Mouse (Mus musculus) megakaryocyte, adult 5-6 weeks (primary cell): ENCODE data around the gene Gm47959. TPM values are rescaled to one million over a fixed set of nuclear protein-coding genes. Genes with fewer than 3 reads are reported as not detected.

Experiments
- ATAC-seq: 2 replicates; pipeline ENCODE4 v1.8.0; 2016; ENCODE audit warnings: mild to moderate bottlenecking, inconsistent platforms; ENCODE audit not compliant: poor library complexity, severe bottlenecking
- total RNA-seq, 2 experiments: library from RNA; stranded (forward) in 1 of 2; stranded (reverse) in 1 of 2; fragments of 153-499, 151-499 nt in 1 of 2; fragments of 221-1000, 200-1000 nt in 1 of 2; gene quantifications; 2 replicates each; pipeline versions ENCODE4 v1.2.3 to v1.2.4; 2015 to 2017

Gm47959 gene
- total RNA-seq, 2 experiments from 2014 or later: not detected

DNA sequence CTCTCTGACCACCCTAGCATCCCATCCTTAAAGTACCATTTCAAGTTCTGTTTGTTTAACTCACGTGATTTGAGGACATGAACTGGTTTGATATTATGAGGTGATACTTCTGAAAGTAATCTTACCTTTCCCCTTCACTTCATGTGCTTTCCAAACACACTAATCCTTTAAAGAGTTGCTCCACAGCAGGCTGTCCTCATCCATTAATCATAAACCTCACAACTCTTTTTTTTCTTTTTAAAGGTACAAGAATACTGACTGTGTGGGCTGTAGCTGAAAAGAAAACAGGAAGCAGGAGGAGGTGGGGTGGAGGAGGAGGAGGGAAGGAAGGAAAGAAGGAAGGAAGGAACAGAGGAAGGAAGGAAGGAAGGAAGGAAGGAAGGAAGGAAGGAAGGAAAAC is 31.6 kb downstream of the Gm47959 start:
- no peak for ATAC-seq

DNA sequence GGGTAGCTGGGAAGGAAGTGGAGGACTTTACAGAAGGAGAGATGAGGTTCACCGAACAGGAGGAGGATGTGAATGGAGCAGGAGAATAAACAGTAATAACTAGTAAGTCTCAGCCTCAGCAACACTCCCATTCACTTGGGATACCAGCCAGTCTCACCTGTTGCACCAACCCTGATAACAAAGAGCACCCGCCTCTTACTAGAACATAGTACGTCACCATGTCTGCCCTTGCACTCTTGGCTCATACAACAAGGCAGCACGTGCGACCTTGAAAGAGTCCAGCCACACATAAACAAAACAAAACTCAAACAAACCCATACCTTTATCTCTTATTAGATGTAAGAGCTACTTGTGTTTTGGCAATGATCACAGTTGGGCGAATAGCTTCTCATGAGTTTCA is 32.2 kb downstream of the Gm47959 start:
- ATAC-seq: no peak

DNA sequence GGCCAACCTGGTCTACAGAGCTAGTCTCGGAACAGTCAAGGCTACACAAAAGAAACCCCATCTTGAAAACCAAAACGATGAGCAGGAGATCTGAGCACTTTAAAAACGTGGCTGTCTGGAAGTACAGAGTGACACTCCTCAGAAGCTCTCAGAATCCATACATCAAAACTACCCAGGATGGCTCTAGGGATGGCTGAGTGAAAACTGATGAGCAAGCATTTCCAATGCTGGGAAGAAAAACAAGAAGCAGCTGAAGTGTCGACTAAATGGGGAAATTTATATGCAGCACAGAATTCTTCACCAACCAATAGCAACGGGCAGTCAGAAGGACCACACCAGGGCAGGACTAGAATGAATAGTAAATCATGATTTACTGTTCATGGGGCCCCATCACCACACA is 34.2 kb downstream of the Gm47959 start:
- no peak for ATAC-seq

DNA sequence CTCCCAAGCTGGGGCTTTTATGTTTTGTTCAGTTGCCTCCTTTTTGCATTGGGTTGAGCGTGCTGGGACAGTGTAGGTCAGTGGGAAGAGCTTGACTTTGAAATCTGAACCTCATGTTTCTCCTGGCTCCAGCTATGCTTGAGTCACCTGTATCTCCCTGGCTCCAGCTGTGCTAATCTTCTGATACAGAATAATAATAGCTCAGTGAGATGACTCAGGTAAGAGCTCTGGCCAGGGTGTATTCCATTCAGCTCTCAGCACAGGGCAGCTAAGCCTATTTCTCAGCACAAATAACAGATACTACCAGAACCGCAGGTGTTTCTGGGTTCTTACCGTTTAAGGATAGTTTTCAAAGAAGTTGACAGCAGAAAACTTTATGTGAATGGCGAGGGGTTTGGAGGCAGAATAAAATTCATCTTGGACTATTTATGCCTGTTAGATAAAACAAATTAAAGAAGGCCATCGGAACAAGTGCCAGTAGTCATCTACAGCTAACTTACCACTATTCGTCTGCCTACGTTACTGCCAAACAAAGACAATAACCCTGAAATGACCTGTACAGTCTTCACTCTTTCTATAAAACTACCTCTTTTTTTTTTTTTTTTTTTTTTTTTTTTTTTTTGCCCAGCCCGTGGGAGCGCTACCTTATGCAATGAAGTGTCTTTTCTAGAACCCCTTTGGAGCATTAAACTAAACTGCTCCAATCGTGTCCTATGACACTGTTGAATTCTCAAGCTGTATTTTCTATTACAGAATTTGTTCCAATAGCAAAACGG is 36.7 kb downstream of the Gm47959 start:
- ATAC-seq: no peak

DNA sequence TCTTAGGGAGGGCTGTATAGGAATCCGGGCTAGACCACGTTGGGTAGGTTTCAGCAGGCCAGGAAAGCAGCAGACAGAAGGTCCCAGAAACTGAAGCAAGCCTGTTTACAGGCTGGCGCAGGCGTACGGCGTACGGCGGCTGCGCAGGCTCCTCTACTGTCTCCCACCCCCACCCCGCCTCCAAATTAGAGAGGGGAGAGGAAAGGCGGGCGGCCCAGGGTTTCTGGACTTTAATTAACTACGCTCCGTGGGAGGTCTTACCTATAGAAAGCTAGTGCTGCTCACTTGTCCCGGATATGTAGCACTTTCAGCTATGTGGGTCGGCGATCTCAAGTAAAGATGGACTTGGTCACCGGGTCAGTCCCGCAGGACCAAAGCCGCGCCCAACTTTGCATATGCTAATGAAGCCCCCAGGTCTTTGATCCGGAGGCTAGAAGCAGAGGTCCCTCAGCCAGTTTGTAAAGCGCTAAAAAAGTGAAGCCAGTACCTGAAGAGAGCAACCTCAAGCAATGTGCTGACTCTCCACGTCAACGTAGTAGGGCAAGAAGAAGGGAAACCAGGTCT is 37.8 kb downstream of the Gm47959 start, which contains the start of gene Slc19a3:
Gene Slc19a3 (minus strand): TSS at position 340 of the 564 bp plus-strand sequence.
- ATAC-seq: no peak

DNA sequence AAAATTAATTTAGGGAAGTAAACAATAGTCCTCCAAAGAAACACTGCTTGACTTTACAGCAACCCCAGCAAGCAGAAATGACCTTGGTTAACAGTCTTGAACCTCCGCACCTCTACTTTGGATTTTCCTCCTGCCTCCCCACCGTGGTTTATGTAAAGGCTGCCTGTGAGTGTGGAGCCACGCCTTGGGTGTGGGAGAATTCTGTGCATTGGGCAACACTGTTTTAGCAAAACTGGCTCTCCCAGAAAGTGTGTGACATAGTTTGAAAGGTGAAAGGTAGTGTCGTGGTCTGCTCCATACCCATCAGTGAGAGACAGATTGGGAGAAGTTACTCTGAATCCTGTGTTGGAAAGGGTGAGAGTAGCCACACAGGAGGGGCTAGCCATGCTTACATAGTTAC is 38.7 kb downstream of the Gm47959 start:
- no peak for ATAC-seq

DNA sequence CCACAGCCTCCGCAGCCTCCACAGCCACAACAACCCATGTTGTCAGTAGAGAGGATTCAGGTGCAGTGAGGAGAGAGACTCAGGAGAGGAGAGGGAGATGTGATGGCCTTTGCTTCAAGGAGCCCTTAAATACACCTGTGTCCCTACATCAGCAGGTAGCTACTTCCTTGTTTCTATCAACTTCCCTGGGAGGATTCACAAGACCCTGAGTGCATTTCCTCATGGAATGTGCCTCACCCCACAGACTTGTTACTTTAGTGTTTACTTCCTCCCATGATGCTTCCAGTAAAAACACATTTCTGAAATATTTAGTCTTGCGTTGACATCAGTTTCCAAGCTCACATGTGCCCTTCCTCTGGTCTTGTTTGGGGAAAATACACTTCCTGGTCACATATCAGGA is 42.0 kb downstream of the Gm47959 start, which contains the start of gene Krtap28-10:
Gene Krtap28-10 (minus strand): TSS at position 101 of the 400 bp plus-strand sequence.
- ATAC-seq: no peak

DNA sequence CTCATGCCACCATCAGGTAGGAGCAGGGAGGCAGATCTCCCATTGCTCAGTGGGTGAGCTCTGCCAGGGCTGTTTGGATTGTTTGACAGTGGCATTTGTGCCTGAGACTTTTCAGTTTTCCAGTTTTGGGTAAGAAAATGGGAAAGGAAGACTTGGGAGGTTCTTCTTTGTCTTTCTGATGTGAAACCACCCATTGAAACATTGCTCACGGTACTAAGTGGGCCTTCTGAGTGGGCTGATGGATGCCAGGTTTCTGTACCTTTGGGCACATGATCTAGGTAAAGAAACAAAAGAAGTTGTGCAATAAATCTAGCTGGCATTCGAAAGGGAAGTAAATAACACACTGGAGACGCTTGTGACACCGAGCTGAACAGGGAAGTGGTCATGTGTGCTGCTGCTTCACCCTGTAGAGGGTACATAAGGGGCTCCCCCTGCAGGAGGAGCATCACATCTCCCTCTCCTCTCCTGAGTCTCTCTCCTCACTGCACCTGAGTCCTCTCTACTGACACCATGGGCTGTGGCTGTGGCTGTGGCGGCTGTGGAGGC is 44.6 kb downstream of the Gm47959 start, which contains the start of gene Gm47969:
Gene Gm47969 (plus strand): TSS at position 51 of the 546 bp plus-strand sequence.
- no peak for ATAC-seq

Other genes with a start within 250 kb of the Gm47959 start
- not detected in 2 replicates for gene Tm4sf20, start 232.1 kb upstream of the Gm47959 start, total RNA-seq (2015)
- gene Tm4sf20, start 232.1 kb upstream of the Gm47959 start, total RNA-seq (2017): not detected in 2 replicates
- gene Gm47791, start 229.3 kb upstream of the Gm47959 start, total RNA-seq (2015): not detected in 2 replicates
- gene Gm47791, start 229.3 kb upstream of the Gm47959 start, total RNA-seq (2017): not detected in 2 replicates
- 57.0 and 61.1 TPM in 2 replicates for gene Agfg1, start 161.1 kb upstream of the Gm47959 start, total RNA-seq (2015)
- 48.0 and 48.3 TPM in 2 replicates for gene Agfg1, start 161.1 kb upstream of the Gm47959 start, total RNA-seq (2017)
- 0.31 and 0.34 TPM in 2 replicates for gene A030005L19Rik, start 87.2 kb upstream of the Gm47959 start, total RNA-seq (2015)
- gene A030005L19Rik, start 87.2 kb upstream of the Gm47959 start, total RNA-seq (2017): not detected in 2 replicates
- gene A030014E15Rik, start 75.6 kb upstream of the Gm47959 start, total RNA-seq (2015): not detected in 2 replicates
- gene A030014E15Rik, start 75.6 kb upstream of the Gm47959 start, total RNA-seq (2017): not detected in 2 replicates
- gene Gm6217, start 69.1 kb upstream of the Gm47959 start, total RNA-seq (2015): not detected in 2 replicates
- not detected in 2 replicates for gene Gm6217, start 69.1 kb upstream of the Gm47959 start, total RNA-seq (2017)
- not detected in 2 replicates for gene A030003K21Rik, start 57.2 kb upstream of the Gm47959 start, total RNA-seq (2015)
- not detected in 2 replicates for gene A030003K21Rik, start 57.2 kb upstream of the Gm47959 start, total RNA-seq (2017)
- gene Gm7544, start 44.5 kb upstream of the Gm47959 start, total RNA-seq (2015): not detected in 2 replicates
- gene Gm7544, start 44.5 kb upstream of the Gm47959 start, total RNA-seq (2017): not detected in 2 replicates
- gene Gm47955, start 40.3 kb upstream of the Gm47959 start, total RNA-seq (2015): not detected in 2 replicates
- not detected in 2 replicates for gene Gm47955, start 40.3 kb upstream of the Gm47959 start, total RNA-seq (2017)
- gene Slc19a3, start 37.9 kb downstream of the Gm47959 start, total RNA-seq (2015): not detected in 2 replicates
- not detected in 2 replicates for gene Slc19a3, start 37.9 kb downstream of the Gm47959 start, total RNA-seq (2017)
- gene Krtap28-10, start 41.9 kb downstream of the Gm47959 start, total RNA-seq (2015): not detected in 2 replicates
- gene Krtap28-10, start 41.9 kb downstream of the Gm47959 start, total RNA-seq (2017): not detected in 2 replicates
- not detected in 2 replicates for gene Gm47969, start 44.4 kb downstream of the Gm47959 start, total RNA-seq (2015)
- not detected in 2 replicates for gene Gm47969, start 44.4 kb downstream of the Gm47959 start, total RNA-seq (2017)
- not detected in 2 replicates for gene A030005K14Rik, start 58.8 kb downstream of the Gm47959 start, total RNA-seq (2015)
- gene A030005K14Rik, start 58.8 kb downstream of the Gm47959 start, total RNA-seq (2017): not detected in 2 replicates
- not detected in 2 replicates for gene Krtap28-13, start 60.4 kb downstream of the Gm47959 start, total RNA-seq (2015)
- gene Krtap28-13, start 60.4 kb downstream of the Gm47959 start, total RNA-seq (2017): not detected in 2 replicates
- not detected in 2 replicates for gene Ccl20, start 116.2 kb downstream of the Gm47959 start, total RNA-seq (2015)
- not detected in 2 replicates for gene Ccl20, start 116.2 kb downstream of the Gm47959 start, total RNA-seq (2017)
- gene Daw1, start 159.2 kb downstream of the Gm47959 start, total RNA-seq (2015): not detected in 2 replicates
- gene Daw1, start 159.2 kb downstream of the Gm47959 start, total RNA-seq (2017): not detected in 2 replicates